Mouse (Mus musculus) brain, embryonic 18.5 days (tissue): Measurements from ENCODE around the gene St14.

Experiments
- DNase-seq: peaks from one replicate; pipeline ENCODE4 v3.0.0-alpha.2; 2012; ENCODE audit warnings: low read depth, low spot score

St14 gene

DNA sequence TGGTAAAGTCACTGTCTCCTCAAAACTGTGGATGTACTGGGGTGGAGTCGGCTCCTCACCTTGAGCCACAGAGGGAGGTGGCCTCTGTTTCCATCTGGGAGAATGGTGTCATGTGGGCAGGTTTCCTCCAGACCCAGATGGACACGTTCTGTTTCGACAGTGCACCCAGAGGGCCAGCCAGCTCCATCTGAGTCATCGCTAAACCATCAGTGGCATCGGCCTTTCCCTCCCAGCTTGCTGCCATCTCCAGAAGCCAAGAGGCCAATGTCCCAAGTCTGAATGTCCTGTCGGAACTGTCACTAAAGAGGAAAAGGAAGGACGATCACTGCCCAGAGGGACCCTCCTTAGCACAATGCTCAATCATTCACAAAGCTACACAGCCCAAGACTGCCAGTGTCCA lies 5.6 kb downstream of the St14 start:
- no peak for DNase-seq

DNA sequence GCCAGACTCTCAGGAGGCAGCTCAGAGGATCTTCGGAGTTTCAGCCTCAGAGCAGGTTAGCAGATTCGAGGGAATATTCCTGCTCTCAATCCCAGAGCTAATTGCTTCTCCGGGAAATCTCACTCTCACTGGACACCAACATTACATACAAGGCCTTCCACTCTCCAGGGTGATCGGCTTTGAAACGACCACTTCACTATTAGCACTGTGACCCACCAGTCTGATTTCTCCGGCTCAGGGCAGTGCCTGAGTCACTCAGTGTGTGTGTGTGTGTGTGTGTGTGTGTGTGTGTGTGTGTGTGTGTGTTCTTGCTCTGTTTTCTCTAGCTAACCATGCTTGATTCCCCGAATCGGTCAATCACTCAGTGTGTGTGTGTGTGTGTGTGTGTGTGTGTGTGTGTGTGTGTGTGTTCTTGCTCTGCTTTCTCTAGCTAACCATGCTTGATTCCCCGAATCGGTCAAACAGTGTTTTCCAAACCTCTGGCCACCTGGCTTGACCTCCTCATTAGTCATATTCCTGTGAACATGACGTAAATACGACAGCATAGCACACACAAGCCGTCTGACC lies 9.1 kb downstream of the St14 start:
- no peak for DNase-seq

DNA sequence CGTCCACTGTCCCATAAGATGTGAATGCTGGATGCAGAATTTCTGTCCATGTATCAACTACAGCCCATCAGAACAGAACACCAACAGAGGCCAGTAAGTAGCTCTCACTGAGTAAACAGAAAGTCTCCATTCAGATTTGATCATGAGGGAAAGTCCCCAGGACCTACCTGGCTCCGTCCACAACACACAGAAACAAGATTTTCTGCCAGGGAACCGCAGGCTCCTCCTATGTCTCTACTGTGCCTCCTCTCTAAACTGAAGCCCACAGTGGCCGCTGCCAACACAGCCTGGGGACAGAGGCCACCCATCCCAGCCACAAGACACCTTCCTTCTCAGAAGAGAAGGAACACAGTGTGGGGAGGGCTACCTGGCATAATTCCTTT lies 11.1 kb downstream of the St14 start:
- no peak for DNase-seq

DNA sequence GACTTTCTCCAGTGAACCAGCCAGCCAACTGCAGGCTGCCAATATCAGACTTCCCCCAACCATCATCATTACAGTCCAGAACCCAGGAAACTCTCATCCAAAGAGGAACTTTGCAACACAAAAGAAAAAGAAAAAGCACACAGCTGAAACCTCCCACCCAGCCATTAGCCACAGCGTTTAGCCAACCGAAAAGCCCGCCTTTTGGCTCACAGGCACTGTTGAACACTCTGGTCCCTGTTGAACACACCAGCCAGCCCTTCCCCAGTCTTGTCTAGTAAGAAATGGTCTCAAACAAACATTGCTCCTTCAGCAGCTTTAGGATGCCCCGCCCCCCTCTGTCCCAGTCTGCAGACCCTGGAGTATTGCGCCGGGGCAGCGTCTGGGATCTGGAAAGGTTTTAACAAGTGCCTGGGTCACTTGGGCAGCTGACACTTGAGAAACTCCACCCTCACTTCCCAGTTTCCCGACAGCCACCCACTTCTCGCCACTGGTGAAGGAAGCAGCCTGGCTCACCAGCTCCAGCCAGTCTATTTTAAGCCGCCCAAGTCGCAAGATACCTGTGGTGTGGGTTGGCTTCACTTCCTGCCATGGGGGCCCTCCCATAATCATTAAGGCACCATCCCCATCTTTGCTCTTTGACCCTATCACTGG lies 11.6 kb downstream of the St14 start:
- DNase-seq: no peak

DNA sequence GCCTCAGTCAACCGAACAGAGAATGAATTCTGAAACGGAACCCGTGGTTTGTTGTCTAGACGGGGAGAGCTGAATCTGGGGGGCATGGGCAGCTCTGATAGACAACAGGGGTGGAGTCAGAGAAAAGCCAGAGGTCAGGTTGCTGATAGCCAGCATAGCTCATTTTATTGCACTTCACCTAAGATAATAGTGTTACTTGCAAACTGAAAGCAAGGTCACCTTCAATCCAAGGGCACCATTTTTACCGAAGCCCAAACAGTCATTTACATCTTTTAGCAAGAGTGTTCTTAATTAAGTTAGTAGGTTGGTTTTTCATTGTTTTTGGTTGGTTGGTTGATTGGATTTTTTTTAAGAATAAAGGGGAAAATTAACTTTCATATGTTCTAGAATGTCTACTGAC lies 12.2 kb downstream of the St14 start:
- no peak for DNase-seq

DNA sequence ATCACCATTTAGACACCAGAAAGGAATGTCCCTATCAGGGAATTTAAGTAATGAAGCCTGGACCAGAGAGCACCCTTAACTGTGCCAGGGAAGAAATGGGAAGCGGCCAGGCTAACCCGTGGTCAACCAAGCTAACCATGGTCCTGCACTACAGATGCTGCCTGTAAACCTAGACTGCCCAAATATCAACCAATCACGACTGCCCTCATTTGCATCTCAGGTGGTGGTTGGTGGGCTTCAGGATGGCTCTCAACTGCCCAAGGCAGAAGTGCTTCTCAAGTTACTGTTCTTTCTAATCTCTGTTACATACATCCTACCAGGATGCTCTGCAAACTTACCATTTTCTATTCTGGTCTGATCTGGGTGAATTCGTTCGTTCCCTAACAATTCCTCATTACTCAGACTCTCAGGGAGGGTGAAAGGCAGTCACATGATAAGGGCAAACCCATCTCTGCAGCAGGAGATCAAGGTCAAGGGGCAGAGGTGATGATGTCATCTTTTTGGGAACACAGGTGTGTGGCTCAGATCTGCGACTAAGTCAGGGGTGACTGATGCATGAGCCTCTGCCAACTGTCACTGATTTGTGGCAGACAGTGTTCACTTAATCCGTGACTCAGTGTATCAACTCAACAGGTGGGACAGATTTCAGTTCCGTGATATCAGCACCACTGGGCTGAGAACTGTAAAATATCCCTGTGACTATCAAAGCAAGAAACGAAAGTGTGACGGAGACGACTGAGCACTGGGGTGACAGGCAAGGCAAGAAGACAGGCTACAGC lies 12.9 kb downstream of the St14 start:
- no peak for DNase-seq

DNA sequence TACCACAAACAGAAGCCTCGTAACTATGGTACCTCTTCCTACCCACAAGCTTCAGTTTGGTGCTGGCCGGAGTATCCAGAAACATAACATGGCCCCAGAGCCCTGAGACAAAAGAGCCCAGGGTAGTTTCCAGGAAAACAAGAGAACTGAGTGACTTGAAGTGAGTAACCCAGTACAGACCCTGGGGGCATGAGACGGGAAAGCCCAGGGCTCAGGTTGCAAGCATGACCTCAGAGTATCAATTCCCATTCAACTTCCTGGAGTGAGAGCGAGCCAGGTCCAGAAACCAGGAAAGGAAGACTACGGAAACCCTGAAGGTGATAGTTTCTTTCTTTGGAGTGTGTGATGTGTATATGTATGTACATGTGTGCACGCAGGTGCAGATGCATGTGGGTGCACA lies 14.2 kb downstream of the St14 start:
- DNase-seq: no peak

DNA sequence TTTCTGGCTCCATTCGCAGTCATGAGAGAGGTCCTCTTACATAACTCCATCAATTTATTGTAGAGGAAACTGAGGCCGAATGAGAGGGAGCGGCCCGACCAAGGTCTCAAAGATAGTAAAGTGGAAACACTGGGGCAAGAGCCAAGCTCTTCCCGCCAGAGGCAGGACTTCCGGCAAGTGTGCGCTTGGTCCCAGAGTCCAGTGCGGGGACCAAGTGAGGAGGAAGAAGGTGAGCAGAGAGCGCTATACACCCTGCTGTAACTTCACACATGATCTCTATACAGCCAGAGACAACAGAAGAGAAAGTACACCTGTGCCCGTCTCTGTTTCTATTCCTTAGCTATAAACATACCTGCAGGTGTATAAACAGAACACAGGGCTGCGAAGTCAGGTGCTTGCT lies 14.6 kb downstream of the St14 start:
- DNase-seq: no peak

DNA sequence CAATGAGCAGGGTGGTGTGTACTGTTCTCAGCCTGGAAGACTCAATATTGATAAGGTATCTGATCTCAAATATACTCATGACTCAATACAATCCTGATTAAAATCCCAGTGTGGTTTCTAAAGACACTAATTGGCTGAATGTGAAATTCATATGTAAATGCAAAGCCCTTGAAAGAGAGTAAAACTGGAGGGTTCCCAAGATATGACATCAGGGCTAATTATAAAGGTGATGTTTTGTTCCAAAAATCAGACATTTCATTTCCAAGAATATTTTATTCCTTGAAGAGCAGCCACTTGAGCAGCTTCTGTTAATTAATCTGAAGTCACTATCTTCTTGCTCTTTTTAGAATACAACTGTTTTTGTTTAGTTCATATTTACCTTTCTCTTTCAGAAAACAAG lies 16.1 kb downstream of the St14 start:
- DNase-seq: peak; percentile 16

DNA sequence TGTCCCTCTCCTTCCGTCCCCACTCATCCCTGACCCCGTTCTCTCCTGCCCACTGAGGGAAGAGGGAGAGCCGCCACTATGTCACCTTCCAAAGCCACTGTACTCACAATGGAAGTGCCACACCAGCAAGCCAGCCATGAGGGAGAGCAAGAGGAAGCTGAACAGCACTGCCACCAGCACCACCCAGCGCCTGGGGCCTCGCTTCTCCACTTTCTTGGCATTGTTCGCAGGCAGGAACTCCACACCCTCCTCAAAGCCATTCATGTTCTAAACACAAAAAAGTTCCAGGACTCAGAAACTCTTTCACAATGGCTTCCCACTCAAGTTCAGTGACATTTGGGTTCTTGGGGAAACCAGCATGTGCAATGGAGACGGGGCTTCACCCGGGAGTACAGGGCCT lies 23.2 kb downstream of the St14 start:
- DNase-seq: no peak

DNA sequence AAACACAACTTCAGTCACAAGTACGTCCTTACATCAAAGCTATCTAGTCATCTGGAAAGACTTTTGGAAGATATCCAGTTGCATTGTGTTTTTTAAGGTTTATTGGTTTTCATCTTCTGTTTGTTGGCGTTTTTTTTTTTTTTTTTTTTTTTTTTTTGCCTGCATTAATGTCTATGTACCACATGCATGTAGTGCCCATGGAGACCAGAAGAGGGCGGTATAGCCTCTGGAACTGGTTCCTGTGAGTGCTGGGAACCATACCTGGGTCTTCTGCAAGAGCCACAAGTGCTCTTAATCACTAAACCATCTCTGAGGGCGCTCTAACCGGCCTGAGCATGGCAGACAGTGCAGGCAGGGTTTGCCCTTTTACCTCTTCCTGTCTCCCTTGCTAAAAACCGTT lies 33.5 kb downstream of the St14 start:
- DNase-seq: no peak

DNA sequence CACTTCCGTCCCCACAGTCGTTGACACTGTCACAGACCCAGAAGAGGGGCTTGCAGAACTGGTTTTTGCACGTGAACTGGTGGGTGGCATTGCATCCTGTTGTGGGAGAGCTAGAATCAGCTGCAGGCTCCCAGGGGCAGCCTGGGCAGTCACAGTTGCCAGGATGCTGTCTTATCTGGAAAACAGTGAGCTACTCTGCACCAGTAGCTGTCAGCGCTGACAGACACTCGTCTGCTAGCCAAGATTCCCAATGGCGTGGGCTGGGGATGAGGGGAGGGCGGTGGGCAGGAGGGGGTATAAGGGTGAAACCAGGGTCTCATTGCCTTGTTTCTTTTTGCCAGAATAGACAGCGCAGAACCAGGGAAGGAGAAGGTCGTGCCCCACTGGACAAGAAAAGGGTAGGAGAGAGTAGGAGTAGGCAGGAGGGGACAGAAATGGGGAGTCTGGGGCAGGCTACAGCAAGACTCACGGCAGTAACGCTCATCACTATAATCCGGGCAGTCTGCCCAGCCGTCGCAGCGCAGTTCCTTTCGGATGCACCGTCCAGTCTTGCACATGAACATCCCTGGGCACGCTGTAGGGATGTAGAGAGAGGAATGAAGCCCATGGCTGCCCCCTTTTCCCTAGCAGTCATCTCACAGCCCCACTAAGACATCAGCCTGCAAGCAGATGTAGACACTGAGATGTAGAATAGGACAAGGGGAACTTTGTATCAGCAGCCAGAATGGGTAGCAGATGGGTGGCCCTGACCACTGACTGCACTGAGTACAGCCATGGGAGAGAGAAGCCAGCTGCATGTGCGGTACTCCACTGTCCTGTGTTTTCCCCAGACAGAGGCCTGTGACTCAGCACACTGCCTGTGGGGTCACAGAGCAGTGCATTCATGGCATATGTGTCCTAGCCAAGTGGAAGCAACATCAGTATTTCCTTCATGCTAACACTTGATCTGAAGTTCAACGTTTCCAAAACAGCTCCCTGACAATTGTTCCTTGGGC lies 34.3 kb downstream of the St14 start:
- no peak for DNase-seq

DNA sequence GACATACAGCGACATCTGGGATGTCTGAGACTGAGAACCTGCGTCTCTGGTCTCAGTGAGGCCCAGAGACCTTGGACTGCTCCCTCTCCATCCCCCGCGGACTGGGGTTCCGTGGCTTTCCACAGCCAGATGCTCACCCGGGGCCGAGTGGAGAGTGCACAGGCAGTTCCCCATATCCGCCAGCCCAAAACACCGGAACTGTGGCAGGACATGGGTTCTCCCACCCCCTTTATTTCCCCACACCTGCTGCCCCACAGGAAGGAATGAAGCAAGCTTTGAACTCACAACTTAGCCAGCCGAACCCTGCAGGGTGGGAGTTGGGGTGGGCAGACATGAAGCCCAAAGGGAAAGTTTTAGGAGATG lies 38.8 kb downstream of the St14 start:
- no peak for DNase-seq

DNA sequence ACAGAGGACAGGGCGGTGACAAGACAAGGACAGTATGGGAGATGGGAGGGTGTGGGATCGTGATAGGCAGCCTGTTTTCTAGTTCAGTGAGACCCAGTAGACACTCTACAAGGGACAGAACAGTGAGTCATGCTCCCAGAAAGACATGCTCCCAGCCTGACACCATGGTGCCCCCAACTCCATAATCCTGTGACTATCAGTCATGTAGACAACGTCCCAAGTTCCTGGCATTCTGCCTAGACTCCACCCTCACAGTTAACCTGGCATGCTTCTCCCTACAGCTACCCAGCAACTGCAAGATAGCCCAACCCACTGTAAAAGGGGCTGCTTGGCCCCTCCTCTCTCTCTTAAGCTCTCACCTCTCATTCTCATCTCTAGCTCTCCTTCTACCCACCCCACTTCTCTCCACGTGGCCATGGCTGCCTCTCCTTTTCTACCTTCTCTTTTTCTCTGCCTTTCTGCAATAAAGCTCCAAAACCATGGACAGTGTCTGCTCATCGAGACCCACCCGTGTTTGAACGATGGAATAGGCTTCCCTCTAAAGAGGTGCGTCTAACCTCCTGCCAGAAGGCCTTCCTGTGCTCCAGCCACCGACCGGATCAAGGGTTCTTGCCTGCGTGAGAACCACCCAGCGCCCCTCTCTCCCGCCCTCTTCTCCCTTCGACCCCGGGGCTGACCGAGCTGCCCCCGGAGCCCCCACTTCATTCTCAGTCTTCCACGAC lies 39.4 kb downstream of the St14 start:
- no peak for DNase-seq

DNA sequence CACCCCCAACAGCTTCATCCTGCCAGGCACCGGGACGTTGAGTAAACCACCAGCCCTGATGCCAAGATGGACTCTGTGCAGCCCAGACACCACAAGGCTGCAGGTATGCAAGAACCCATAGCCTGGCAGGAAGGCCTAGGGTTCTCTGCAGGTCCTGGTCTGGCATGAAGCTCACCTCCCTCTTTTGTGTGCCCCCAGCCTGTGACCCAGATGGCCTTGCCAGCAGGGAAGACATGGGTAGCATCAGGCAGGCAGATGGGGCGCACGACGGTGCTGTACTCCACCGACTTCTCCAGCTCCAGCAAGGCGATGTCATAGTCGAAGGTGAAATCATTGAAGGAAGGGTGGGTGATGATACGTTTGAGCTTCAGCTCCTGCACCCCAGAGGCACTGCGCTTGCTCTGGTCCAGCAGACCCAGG lies 40.5 kb downstream of the St14 start:
- DNase-seq: no peak

DNA sequence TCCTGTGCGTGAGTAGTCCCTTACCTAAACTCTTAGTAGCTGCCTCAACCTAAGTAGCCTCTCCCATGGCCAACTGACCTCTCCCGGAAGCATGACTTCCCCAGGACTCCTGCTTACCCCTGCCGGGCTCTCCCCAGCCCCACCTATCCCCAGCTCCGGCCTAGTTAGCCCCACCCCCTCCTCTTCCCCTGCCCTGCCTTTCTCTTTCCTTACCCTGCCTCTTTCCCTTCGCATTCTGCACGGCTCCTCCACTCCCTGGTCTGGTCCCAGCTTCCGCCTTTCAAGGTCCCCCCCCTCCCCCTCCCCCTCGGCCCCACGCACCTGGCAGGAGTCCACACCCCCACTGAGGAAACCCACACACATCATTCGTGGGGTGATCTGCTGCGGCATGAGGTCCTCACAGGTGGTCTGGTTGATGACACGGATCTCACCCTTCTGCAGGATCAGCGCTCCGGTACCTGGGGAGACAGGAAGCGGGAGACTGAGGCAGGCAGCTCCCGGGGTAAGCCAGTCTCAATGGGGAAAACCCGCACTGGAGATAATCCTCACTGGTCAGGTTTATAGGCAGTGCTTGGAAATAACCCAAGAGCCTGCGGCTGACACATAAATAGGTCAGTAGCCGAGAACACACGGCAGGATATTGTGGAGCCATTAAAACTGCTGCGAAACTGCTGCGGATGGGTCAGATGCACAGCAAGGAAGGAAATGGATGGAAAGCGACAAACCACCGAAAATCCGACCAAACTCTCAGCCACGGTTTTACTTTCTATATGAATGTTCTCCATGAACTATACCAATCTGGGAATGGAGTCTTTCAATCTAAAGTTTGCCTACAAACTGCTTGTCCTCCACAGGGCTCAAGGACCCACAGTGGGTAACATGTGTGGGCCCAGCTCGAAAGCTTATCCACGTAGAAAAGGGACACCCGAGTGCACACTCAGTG lies 41.3 kb downstream of the St14 start:
- DNase-seq: no peak

DNA sequence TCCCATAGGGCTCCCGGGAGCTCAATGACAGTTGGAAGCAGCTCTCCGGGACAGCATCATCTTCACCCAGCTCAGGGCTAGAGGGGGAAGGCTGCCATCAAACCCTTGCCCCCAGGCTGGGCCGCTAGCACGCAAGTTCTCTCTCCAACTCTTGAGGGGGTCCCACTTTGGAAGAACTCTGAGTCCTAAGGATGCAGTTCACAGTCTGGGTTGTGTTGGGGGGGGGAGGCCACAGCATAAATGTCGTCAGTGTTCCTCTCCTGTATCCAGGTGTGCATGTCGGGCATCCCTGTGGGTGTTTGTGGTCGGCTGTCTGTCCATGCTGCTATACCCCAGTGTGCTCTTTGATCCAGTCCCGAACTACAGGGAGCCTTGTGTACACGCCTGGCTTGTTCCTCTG lies 42.1 kb downstream of the St14 start:
- DNase-seq: no peak

DNA sequence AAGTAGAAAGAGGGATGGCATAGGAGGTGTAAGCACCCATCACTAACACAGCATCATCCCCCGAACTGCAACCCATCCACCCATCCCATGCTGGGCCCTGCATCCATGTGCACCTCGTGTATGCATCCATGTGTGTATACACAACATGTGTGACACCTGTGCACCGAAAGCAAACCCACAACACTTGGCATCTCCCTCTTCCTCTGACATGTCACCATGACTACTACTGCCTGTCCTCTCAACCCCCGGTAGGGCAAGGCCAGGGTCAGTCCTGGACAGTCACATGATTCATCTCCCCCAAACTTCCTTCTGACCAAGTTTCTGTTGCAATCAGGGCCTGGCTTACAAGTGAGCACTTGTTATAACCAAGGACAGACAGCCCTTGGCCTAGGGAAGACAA lies 42.8 kb downstream of the St14 start:
- DNase-seq: no peak

DNA sequence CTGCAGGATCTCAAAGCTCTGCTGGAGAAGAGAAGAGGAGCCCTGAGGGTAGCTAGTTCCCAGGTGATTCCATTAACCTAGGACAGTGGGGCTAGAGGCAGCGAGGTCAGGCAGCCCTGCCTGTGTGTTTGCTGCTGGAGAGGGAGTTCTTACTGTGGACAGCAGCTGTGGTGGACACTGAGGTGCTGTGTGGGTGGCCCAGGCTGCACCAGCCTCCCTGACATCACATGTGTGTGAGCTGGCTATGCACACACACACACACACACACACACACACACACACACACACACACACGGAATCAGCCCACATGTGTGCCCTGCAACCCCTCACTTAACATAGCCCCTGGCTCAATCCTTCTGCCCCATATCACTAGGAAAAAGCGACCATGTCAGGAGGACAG lies 43.5 kb downstream of the St14 start:
- DNase-seq: no peak

DNA sequence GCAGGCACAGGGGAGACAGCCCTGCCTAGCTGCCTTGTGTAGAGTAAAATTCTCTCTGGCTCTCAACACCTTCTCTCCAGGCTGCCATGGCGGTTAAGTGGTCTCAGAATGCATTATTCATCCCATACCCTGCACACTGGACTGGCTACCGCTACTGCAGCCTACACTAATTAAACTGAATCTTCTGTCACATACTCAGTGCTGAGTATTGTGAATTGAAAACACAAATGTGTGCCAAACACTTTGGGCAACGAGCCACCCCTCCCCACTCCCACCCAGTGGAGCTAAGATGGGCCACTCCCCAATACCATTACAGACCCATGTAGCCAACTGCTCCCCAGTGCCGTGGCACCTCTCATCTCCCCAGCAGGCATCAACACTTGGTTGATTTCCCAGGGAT lies 44.2 kb downstream of the St14 start:
- DNase-seq: no peak
